Mouse (Mus musculus) limb, embryonic 14.5 days (tissue): ENCODE results near the gene Ramp2. TPM values are rescaled to one million over a fixed set of nuclear protein-coding genes. Genes with fewer than 3 reads are reported as not detected.

ENCODE experiments used
- ATAC-seq: fragments of 200-750 bp; cut with Nextera tagmentation; 2 replicates; pipeline ENCODE4 v1.8.0; 2017; ENCODE audit warnings: low read depth, moderate number of reproducible peaks, moderate TSS enrichment; ENCODE audit not compliant: low FRiP score
- DNase-seq: peaks from one replicate; pipeline ENCODE4 v3.0.0-alpha.2; 2015; ENCODE audit warnings: low spot score
- H3K27ac ChIP-seq: fragments of 300-500 bp; sonication (generic); replicated peaks from 2 replicates; pipeline ENCODE4 v1.5.1; 2014; ENCODE audit warnings: low read depth, mild to moderate bottlenecking, low read length, moderate library complexity, mixed read lengths
- H3K27me3 ChIP-seq: fragments of 300-500 bp; sonication (generic); 2 replicates; pipeline ENCODE4 v1.6.1; 2014; ENCODE audit warnings: low read length, mixed read lengths; ENCODE audit not compliant: control insufficient read depth, insufficient read depth
- H3K36me3 ChIP-seq: fragments of 300-500 bp; sonication (generic); 2 replicates; pipeline ENCODE4 v1.6.1; 2014; ENCODE audit warnings: mild to moderate bottlenecking, low read length, moderate library complexity, mixed read lengths; ENCODE audit not compliant: control insufficient read depth, insufficient read depth
- H3K4me1 ChIP-seq: fragments of 300-500 bp; sonication (generic); 2 replicates; pipeline ENCODE4 v1.6.1; 2014; ENCODE audit warnings: antibody characterized with exemption, low read length, mixed read lengths; ENCODE audit not compliant: control insufficient read depth, insufficient read depth
- H3K4me2 ChIP-seq: fragments of 300-500 bp; sonication (generic); replicated peaks from 2 replicates; pipeline ENCODE4 v1.6.1; 2014; ENCODE audit warnings: low read depth, mild to moderate bottlenecking, low read length, moderate library complexity; ENCODE audit not compliant: severe bottlenecking
- H3K4me3 ChIP-seq: fragments of 300-500 bp; sonication (generic); replicated peaks from 2 replicates; pipeline ENCODE4 v1.5.1; 2014; ENCODE audit warnings: low read length
- H3K9ac ChIP-seq: fragments of 300-500 bp; sonication (generic); 2 replicates; pipeline ENCODE4 v1.6.1; 2014; ENCODE audit warnings: mild to moderate bottlenecking, low read depth, low read length, moderate library complexity; ENCODE audit not compliant: severe bottlenecking
- H3K9me3 ChIP-seq: fragments of 300-500 bp; sonication (generic); 2 replicates; pipeline ENCODE4 v1.6.1; 2016; ENCODE audit warnings: low read length; ENCODE audit not compliant: control insufficient read depth
- POLR2A ChIP-seq: fragments of 200-500 bp; IDR thresholded peaks from 2 replicates; pipeline ENCODE4 v1.8.0; 2012; ENCODE audit warnings: inconsistent platforms, mild to moderate bottlenecking, moderate library complexity, borderline replicate concordance; ENCODE audit not compliant: insufficient read depth, insufficient read length; ENCODE audit errors: extremely low read depth
- WGBS: fragments of 180-500 bp; shearing (Covaris S2); extraction: QIAGEN DNeasy Blood & Tissue Kit; methylation state at CpG from one replicate; pipeline ENCODE4 v1.1.7; 2014; 5-methylcytosine and 5-hydroxymethylcytosine counted together
- polyA plus RNA-seq, 2 experiments: library from polyadenylated mRNA; depleted of rRNA in 1 of 2; stranded (reverse) in 1 of 2; unstranded in 1 of 2; fragments of >200 nt; fragmentation: Nextera tagmentation in 1 of 2; extraction: Ambion mirVana in 1 of 2; gene quantifications; 2 replicates each; pipeline versions ENCODE4 v1.2.1 to v1.2.3; 2012 to 2014

Ramp2 gene
- polyA plus RNA-seq, 2 experiments = 89.4 to 98.9 TPM

- H3K9me3 ChIP-seq = no peaks in the 10 kb centered on the region
- H3K4me3 ChIP-seq = no peak overlapping the region
- no peak overlapping the region for H3K4me2 ChIP-seq
- no peak overlapping the region for H3K9ac ChIP-seq
- no peaks in the 10 kb centered on the region for H3K27me3 ChIP-seq
- no peak overlapping the region for H3K27ac ChIP-seq
- H3K36me3 ChIP-seq = peaks cover 44% of the 10 kb centered on the region
- ATAC-seq = no peak
- 83% methylated on average over 5 of the region's 5 CpGs for WGBS
- no peaks in the 10 kb centered on the region for H3K4me1 ChIP-seq
- TF ChIP-seq POLR2A = no peak
- DNase-seq = no peak
These were observed 28.9 kb upstream of the Ramp2 start for GRCm38 (mm10) chr11:101216936-101217335.

DNA sequence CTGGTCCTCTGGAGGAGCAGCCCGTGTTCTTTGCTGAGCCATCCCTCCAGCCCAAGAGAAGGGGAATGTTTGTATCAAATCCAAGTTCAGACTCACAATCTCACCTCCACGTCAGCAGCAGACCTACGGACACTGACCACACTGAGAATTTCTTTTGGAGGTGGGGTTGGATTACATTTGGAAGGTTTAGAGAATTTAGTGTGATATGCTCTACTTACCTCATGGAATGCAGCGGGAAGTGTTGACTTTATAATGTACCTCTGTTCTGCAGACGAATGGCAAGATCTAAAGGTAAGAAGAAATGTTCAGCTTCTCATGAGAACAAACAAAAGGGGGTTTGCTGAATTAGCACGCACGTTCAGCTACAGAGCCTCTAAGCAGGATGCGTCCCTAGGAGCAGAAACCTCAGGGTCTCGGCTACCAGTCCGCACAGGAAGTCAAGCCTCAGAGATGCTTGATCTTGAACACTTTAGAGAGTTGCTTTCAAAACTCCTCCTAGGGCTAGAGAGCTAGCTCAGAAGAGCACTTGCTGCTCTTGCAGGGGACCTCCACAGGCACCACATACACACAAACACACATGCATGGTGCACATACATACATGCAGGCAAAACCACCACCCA lies 27.3 kb upstream of the Ramp2 start:
- Histone ChIP-seq H3K4me3 (no peak overlapping the region), H3K4me2 (no peak overlapping the region), H3K27ac (no peak overlapping the region), H3K36me3 (peaks cover 33% of the 10 kb centered on the region), H3K27me3 (no peaks in the 10 kb centered on the region), H3K9ac (no peak overlapping the region), H3K4me1 (no peaks in the 10 kb centered on the region), H3K9me3 (no peaks in the 10 kb centered on the region)
- TF ChIP-seq POLR2A = no peak
- ATAC-seq = no peak
- no peak for DNase-seq
- 82% methylated on average over 10 of the region's 10 CpGs for WGBS

DNA sequence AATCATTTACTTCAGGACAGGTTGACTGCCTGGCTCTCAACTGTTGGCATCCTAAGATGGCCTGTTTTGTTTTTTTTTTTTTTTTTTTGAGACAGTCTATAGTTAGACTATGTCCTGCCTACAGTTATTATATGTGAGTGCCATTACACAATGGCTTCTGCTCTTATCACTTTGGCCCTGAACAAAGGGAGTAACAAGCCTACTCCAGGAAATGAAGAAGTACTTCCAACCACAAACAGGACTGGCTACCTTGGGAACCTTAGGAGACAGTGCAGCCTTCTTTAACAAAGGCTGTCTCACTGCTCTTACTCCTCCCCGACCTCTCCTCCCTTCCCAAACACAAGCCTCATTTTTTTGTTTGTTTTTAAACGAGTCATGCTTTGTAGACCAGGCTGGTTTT lies 25.0 kb upstream of the Ramp2 start:
- WGBS = 68% methylated on average over 2 of the region's 2 CpGs
- DNase-seq = no peak
- no peak overlapping the region for H3K4me2 ChIP-seq
- no peak for TF ChIP-seq POLR2A
- H3K27me3 ChIP-seq = no peaks in the 10 kb centered on the region
- no peaks in the 10 kb centered on the region for H3K9me3 ChIP-seq
- no peak overlapping the region for H3K4me3 ChIP-seq
- ATAC-seq = no peak
- peaks cover 11% of the 10 kb centered on the region; the same call in 1 of the 2 replicates for H3K36me3 ChIP-seq
- no peak overlapping the region for H3K27ac ChIP-seq
- no peak overlapping the region for H3K9ac ChIP-seq
- H3K4me1 ChIP-seq = peaks cover 6% of the 10 kb centered on the region

- no peak overlapping the region for H3K4me2 ChIP-seq
- no peak for TF ChIP-seq POLR2A
- no peak overlapping the region for H3K4me3 ChIP-seq
- H3K9me3 ChIP-seq = no peaks in the 10 kb centered on the region
- no peaks in the 10 kb centered on the region for H3K27me3 ChIP-seq
- H3K9ac ChIP-seq = no peak overlapping the region
- WGBS = 88% methylated on average over 8 of the region's 8 CpGs
- peaks cover 8% of the 10 kb centered on the region; the same call in 1 of the 2 replicates for H3K36me3 ChIP-seq
- DNase-seq (no peak), ATAC-seq (no peak)
- peaks cover 6% of the 10 kb centered on the region for H3K4me1 ChIP-seq
- H3K27ac ChIP-seq = no peak overlapping the region
These were observed 24.4 kb upstream of the Ramp2 start for GRCm38 (mm10) chr11:101221306-101221986.

GRCm38 (mm10) chr11:101224337-101224736 lies 21.5 kb upstream of the Ramp2 start:
- no peak overlapping the region for H3K4me2 ChIP-seq
- H3K27ac ChIP-seq = no peak overlapping the region
- no peaks in the 10 kb centered on the region for H3K9me3 ChIP-seq
- no peaks in the 10 kb centered on the region for H3K27me3 ChIP-seq
- ATAC-seq (no peak), DNase-seq (no peak)
- peaks cover 6% of the 10 kb centered on the region for H3K4me1 ChIP-seq
- H3K9ac ChIP-seq = no peak overlapping the region
- no peaks in the 10 kb centered on the region for H3K36me3 ChIP-seq
- H3K4me3 ChIP-seq = no peak overlapping the region
- WGBS = 79% methylated on average over 3 of the region's 3 CpGs
- TF ChIP-seq POLR2A = no peak
